Comparison of ENCODE assay signal across 8 mouse cellular contexts in the genomic region with DNA sequence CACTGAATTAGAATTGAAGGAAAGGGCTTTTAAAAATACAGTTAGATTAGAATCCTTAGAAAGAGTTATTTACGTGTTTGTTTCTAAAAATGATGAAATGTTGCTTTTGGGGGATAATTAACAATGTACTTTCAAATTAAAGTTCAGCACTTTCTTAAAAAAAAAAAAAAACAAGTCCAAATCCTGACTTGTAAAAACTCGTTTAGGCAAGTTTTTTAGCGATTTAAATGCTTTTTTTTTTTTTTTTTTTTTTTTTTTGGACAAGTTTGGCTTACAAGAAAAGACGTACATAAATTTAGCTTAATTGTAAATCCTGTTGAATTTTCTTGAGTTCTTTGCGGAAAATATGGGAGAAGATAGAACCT. TPM values are rescaled to one million over a fixed set of nuclear protein-coding genes. Genes with fewer than 3 reads are reported as not detected.
DNase-seq lines count a peak whose midpoint lies in the region; ATAC-seq and TF ChIP-seq lines count a peak whose summit lies in the region.

No protein-coding gene starts in this region.

- no peak for ATAC-seq in heart, embryonic 14.5 days (ENCODE audit: insufficient number of reproducible peaks, insufficient read depth, low FRiP score, low read depth)
- ATAC-seq in forebrain, postnatal 0 days = no peak
- ATAC-seq in liver, embryonic 16.5 days (ENCODE audit: low read depth) = no peak
- ATAC-seq in activated CD4-positive, CD25-positive, alpha-beta regulatory T cell, adult 4 months = no peak
- no peak for ATAC-seq in megakaryocyte progenitor cell, adult 5-6 weeks (replicated peaks; ENCODE audit: poor library complexity)

- H3K4me1 ChIP-seq in heart, embryonic 14.5 days (ENCODE audit: control insufficient read depth in 2 of 2, insufficient read depth in 2 of 2, low read length in 2 of 2) = peaks cover 5 to 33% of the 10 kb centered on the region in 2 experiments; a peak in 3 of 4 replicates
- peaks cover 2 to 7% of the 10 kb centered on the region in 2 experiments; a peak in 3 of 4 replicates for H3K4me1 ChIP-seq in ES-E14 (ENCODE audit: control insufficient read depth in 2 of 2, insufficient read depth in 2 of 2, low read length in 2 of 2, poor library complexity in 1 of 2)
- H3K4me1 ChIP-seq in forebrain, postnatal 0 days (ENCODE audit: insufficient read depth) = 0 out of 2 replicates have a peak, but pooled peaks cover 5% of the 10 kb centered on the region
- peaks cover 18% of the 10 kb centered on the region for H3K4me1 ChIP-seq in liver, embryonic 16.5 days (ENCODE audit: control insufficient read depth, low read depth, low read length)

- no peak for TF ChIP-seq CTCF in forebrain, postnatal 0 days (IDR thresholded peaks at IDR 0.05; ENCODE audit: low read depth)

- H3K36me3 ChIP-seq in heart, embryonic 14.5 days (ENCODE audit: control insufficient read depth, insufficient read depth, low read length) = peaks cover 10% of the 10 kb centered on the region; the same call in 1 of the 2 replicates
- H3K36me3 ChIP-seq in ES-E14 (ENCODE audit: control insufficient read depth, insufficient read depth, low read length, poor library complexity, severe bottlenecking) = peaks cover 3% of the 10 kb centered on the region; the same call in 1 of the 2 replicates
- H3K36me3 ChIP-seq in forebrain, postnatal 0 days (ENCODE audit: insufficient read depth) = no peaks in the 10 kb centered on the region
- peaks cover 10% of the 10 kb centered on the region for H3K36me3 ChIP-seq in liver, embryonic 16.5 days (ENCODE audit: control insufficient read depth, insufficient read depth)

- in situ Hi-C loops in ES-E14 (cut with MboI; ENCODE audit: low sequenced_read_pairs in 2 of 2, unreplicated experiment in 2 of 2) = no loop called here

- no peaks in the 10 kb centered on the region for H3K9me3 ChIP-seq in heart, embryonic 14.5 days (ENCODE audit: control insufficient read depth, low read length)
- no peaks in the 10 kb centered on the region for H3K9me3 ChIP-seq in ES-E14 (ENCODE audit: control insufficient read depth, insufficient read depth, low read depth, low read length)
- H3K9me3 ChIP-seq in forebrain, postnatal 0 days (ENCODE audit: low read length) = no peaks in the 10 kb centered on the region
- H3K9me3 ChIP-seq in liver, embryonic 16.5 days (replicated peaks; ENCODE audit: control insufficient read depth, low read length) = no peaks in the 10 kb centered on the region

- WGBS in heart, embryonic 14.5 days = 18% methylated on average over 5 of the region's 5 CpGs
- 23% methylated on average over 5 of the region's 5 CpGs for WGBS in forebrain, postnatal 0 days
- WGBS in liver, embryonic 16.5 days (ENCODE audit: insufficient replicate concordance) = 14% methylated on average over 5 of the region's 5 CpGs

- DNase-seq in heart, postnatal 4 days = no peak
- DNase-seq in ES-E14 (ENCODE audit: low read depth, low spot score) = no peak
- DNase-seq in forebrain, postnatal 0 days = no peak
- DNase-seq in yolk sac, embryonic 10.5 days (ENCODE audit: low spot score) = no peak

- H3K4me3 ChIP-seq in heart, embryonic 14.5 days (ENCODE audit: control insufficient read depth in 1 of 2, insufficient read depth in 1 of 2, low read depth in 1 of 2, low read length in 2 of 2) = peak overlapping the region in 1 of 2 experiments; percentile 81; a peak in 3 of 4 replicates
- peak overlapping the region; percentile 82 to 93; a peak in 3 of 4 replicates for H3K4me3 ChIP-seq in ES-E14 (ENCODE audit: insufficient read depth in 1 of 2, low read depth in 1 of 2, low read length in 2 of 2, poor library complexity in 1 of 2, severe bottlenecking in 1 of 2)
- peak overlapping the region; percentile 78 for H3K4me3 ChIP-seq in forebrain, postnatal 0 days (ENCODE audit: low read depth, low read length)
- H3K4me3 ChIP-seq in liver, embryonic 16.5 days (ENCODE audit: low read depth, low read length) = peak overlapping the region; percentile 94

- no peaks in the 10 kb centered on the region for H3K27me3 ChIP-seq in heart, embryonic 14.5 days (ENCODE audit: control insufficient read depth, insufficient read depth, low read length)
- no peaks in the 10 kb centered on the region for H3K27me3 ChIP-seq in forebrain, postnatal 0 days (ENCODE audit: insufficient read depth, low read length)
- no peaks in the 10 kb centered on the region for H3K27me3 ChIP-seq in liver, embryonic 16.5 days (ENCODE audit: control insufficient read depth, insufficient read depth, low read depth, low read length)

- H3K9ac ChIP-seq in heart, embryonic 14.5 days (ENCODE audit: low read length) = peak overlapping the region; percentile 96
- H3K9ac ChIP-seq in ES-E14 (ENCODE audit: insufficient read depth, low read depth, low read length, poor library complexity, severe bottlenecking) = no peak overlapping the region
- no peak overlapping the region for H3K9ac ChIP-seq in forebrain, postnatal 0 days
- H3K9ac ChIP-seq in liver, embryonic 16.5 days (ENCODE audit: low read depth, low read length) = peak overlapping the region; percentile 95

- H3K4me2 ChIP-seq in heart, embryonic 14.5 days (ENCODE audit: low read length) = peak overlapping the region; percentile 67
- H3K4me2 ChIP-seq in forebrain, postnatal 0 days (ENCODE audit: low read depth) = peak overlapping the region; percentile 47
- peak overlapping the region; percentile 60 for H3K4me2 ChIP-seq in liver, embryonic 16.5 days (ENCODE audit: low read depth, low read length)

- H3K27ac ChIP-seq in heart, embryonic 14.5 days (replicated peaks in 1 of 2; ENCODE audit: control insufficient read depth in 1 of 2, insufficient read depth in 1 of 2, low read depth in 2 of 2, low read length in 2 of 2) = no peak overlapping the region
- peak overlapping the region; percentile 85; the same call in 1 of the 2 replicates for H3K27ac ChIP-seq in ES-E14 (ENCODE audit: insufficient read depth, low read depth, low read length, poor library complexity, severe bottlenecking)
- no peak overlapping the region for H3K27ac ChIP-seq in forebrain, postnatal 0 days (ENCODE audit: low read depth, low read length)
- H3K27ac ChIP-seq in liver, embryonic 16.5 days (ENCODE audit: low read length) = no peak overlapping the region; the same call in 1 of the 2 replicates

TF ChIP-seq in ES-E14, 5 proteins besides CTCF, POLR2A, EP300 and RAD21:
- no peak for TF ChIP-seq CHD2 (IDR thresholded peaks at IDR 0.05; ENCODE audit: low read depth, low read length)
- TF ChIP-seq ZNF384 (IDR thresholded peaks at IDR 0.05; ENCODE audit: low read depth, low read length) = no peak; the same call in 1 of the 2 replicates
- no peak for TF ChIP-seq MAFK (IDR thresholded peaks at IDR 0.05; ENCODE audit: insufficient read depth, low read depth, low read length)
- no peak for TF ChIP-seq ZC3H11A (IDR thresholded peaks at IDR 0.05; ENCODE audit: borderline replicate concordance, low read depth, low read length)
- TF ChIP-seq HCFC1 (IDR thresholded peaks at IDR 0.05; ENCODE audit: borderline replicate concordance, insufficient read depth, low read length) = no peak

RNA-seq across cellular contexts. Expression of a gene that starts 1.5 kb away (rescaled TPM):
- 47.2 and 48.0 TPM in 2 replicates for polyA plus RNA-seq in heart, embryonic 14.5 days (2014; fragmentation: Nextera tagmentation; extraction: Ambion mirVana)
- total RNA-seq in heart, postnatal 4 days (2021) = 100 to 1,000 TPM; 145 to 147 TPM
- total RNA-seq in ES-E14 (2012; rRNA removed) = 94.1 and 99.5 TPM in 2 replicates
- 73.2 and 97.6 TPM in 2 replicates for total RNA-seq in forebrain, postnatal 0 days (2014; rRNA removed)
- 12.0 and 26.1 TPM in 2 replicates for polyA plus RNA-seq in forebrain, postnatal 0 days (2015; fragmentation: Nextera tagmentation; extraction: Ambion mirVana)
- 15.0 and 16.6 TPM in 2 replicates for polyA plus RNA-seq in liver, embryonic 16.5 days (2015; fragmentation: Nextera tagmentation; extraction: Ambion mirVana)
- 100 to 1,000 TPM; 101 to 117 TPM for polyA plus RNA-seq in activated CD4-positive, CD25-positive, alpha-beta regulatory T cell, adult 4 months (2017; shearing (Covaris generic))
- total RNA-seq in megakaryocyte progenitor cell, adult 5-6 weeks (2015) = 183 and 193 TPM in 2 replicates
- 181 and 264 TPM in 2 replicates for total RNA-seq in megakaryocyte progenitor cell, adult 5-6 weeks (2017)

RNA-seq across cellular contexts. Expression of a gene that starts 19.3 kb away (rescaled TPM):
- polyA plus RNA-seq in heart, embryonic 14.5 days (2014; fragmentation: Nextera tagmentation; extraction: Ambion mirVana) = 284 and 300 TPM in 2 replicates
- total RNA-seq in heart, postnatal 4 days (2021) = 100 to 1,000 TPM; 164 to 207 TPM
- total RNA-seq in ES-E14 (2012; rRNA removed) = 48.0 and 83.8 TPM in 2 replicates
- 65.3 and 65.8 TPM in 2 replicates for total RNA-seq in forebrain, postnatal 0 days (2014; rRNA removed)
- 180 and 203 TPM in 2 replicates for polyA plus RNA-seq in forebrain, postnatal 0 days (2015; fragmentation: Nextera tagmentation; extraction: Ambion mirVana)
- polyA plus RNA-seq in liver, embryonic 16.5 days (2015; fragmentation: Nextera tagmentation; extraction: Ambion mirVana) = 74.5 and 81.7 TPM in 2 replicates
- polyA plus RNA-seq in activated CD4-positive, CD25-positive, alpha-beta regulatory T cell, adult 4 months (2017; shearing (Covaris generic)) = 10 to 100 TPM; 70.9 to 75.0 TPM
- 99.9 and 108 TPM in 2 replicates for total RNA-seq in megakaryocyte progenitor cell, adult 5-6 weeks (2015)
- total RNA-seq in megakaryocyte progenitor cell, adult 5-6 weeks (2017) = 58.3 and 60.3 TPM in 2 replicates

Comparison
In these comparisons a context has a peak if more than half of its experiments do, and no peak if none do; other contexts are left out.
1. H3K9ac ChIP-seq: peak in heart, embryonic 14.5 days (single experiment) and liver, embryonic 16.5 days (single experiment); none in ES-E14 (single experiment) and forebrain, postnatal 0 days (single experiment).
2. Peak in every context shown above with its lines, with median percentiles within 50 percentile points of each other: H3K4me2 ChIP-seq.